Mouse (Mus musculus) liver, embryonic 11.5 days (tissue): ENCODE results near the gene Fmod. TPM values are rescaled to one million over a fixed set of nuclear protein-coding genes. Genes with fewer than 3 reads are reported as not detected.

ENCODE experiments used
- ATAC-seq: fragments of 200-750 bp; cut with Nextera tagmentation; replicated peaks from 2 replicates; pipeline ENCODE4 v1.8.0; 2017; ENCODE audit warnings: moderate number of reproducible peaks, mild to moderate bottlenecking, moderate TSS enrichment, moderate library complexity; ENCODE audit not compliant: low FRiP score
- DNase-seq: peaks from one replicate; pipeline ENCODE4 v3.0.0-alpha.2; 2017; ENCODE audit warnings: low spot score
- H3K27ac ChIP-seq: fragments of 300-500 bp; sonication (generic); 2 replicates; pipeline ENCODE4 v1.5.1; 2014; ENCODE audit warnings: mild to moderate bottlenecking, low read depth, low read length, control low read depth
- H3K27me3 ChIP-seq: fragments of 300-500 bp; sonication (generic); replicated peaks from 2 replicates; pipeline ENCODE4 v1.6.1; 2014; ENCODE audit warnings: low read length, mixed read lengths; ENCODE audit not compliant: control insufficient read depth, insufficient read depth
- H3K36me3 ChIP-seq: fragments of 300-500 bp; sonication (generic); 2 replicates; pipeline ENCODE4 v1.6.1; 2014; ENCODE audit warnings: mild to moderate bottlenecking, low read length, moderate library complexity, mixed read lengths; ENCODE audit not compliant: control insufficient read depth, insufficient read depth
- H3K4me1 ChIP-seq: fragments of 300-500 bp; sonication (generic); replicated peaks from 2 replicates; pipeline ENCODE4 v1.6.1; 2014; ENCODE audit warnings: low read length, mixed read lengths; ENCODE audit not compliant: control insufficient read depth, insufficient read depth
- H3K4me2 ChIP-seq: fragments of 300-500 bp; sonication (generic); 2 replicates; pipeline ENCODE4 v1.6.1; 2014; ENCODE audit warnings: mild to moderate bottlenecking, control low read depth, moderate library complexity
- H3K4me3 ChIP-seq: fragments of 300-500 bp; sonication (generic); 2 replicates; pipeline ENCODE4 v1.5.1; 2014; ENCODE audit warnings: low read depth, low read length, control low read depth
- H3K9ac ChIP-seq: fragments of 300-500 bp; sonication (generic); 2 replicates; pipeline ENCODE4 v1.6.1; 2014; ENCODE audit warnings: low read depth, low read length, control low read depth
- H3K9me3 ChIP-seq: fragments of 300-500 bp; sonication (generic); 2 replicates; pipeline ENCODE4 v1.6.1; 2016; ENCODE audit warnings: low read length, inconsistent platforms, mixed read lengths; ENCODE audit not compliant: control insufficient read depth
- WGBS: fragments of 180-500 bp; shearing (Covaris S2); extraction: QIAGEN DNeasy Blood & Tissue Kit; methylation state at CpG from one replicate; pipeline ENCODE4 v1.1.7; 2014; 5-methylcytosine and 5-hydroxymethylcytosine counted together
- polyA plus RNA-seq: library from polyadenylated mRNA; unstranded; fragments of >200 nt; fragmentation: Nextera tagmentation; extraction: Ambion mirVana; gene quantifications from 2 replicates; pipeline ENCODE4 v1.2.1, GENCODE M21; 2014

The Fmod gene
- polyA plus RNA-seq, 1 experiment from 2014 or later, result 3.9 TPM

- H3K27ac ChIP-seq, result no peak overlapping the region
- H3K4me3 ChIP-seq, result no peak overlapping the region
- no peaks in the 10 kb centered on the region for H3K36me3 ChIP-seq
- 87% methylated on average over 7 of the region's 7 CpGs for WGBS
- no peak overlapping the region for H3K9ac ChIP-seq
- no peaks in the 10 kb centered on the region for H3K9me3 ChIP-seq
- H3K4me1 ChIP-seq, result peaks cover 43% of the 10 kb centered on the region
- peaks cover 2% of the 10 kb centered on the region; the same call in 1 of the 2 replicates for H3K27me3 ChIP-seq
- ATAC-seq (no peak), DNase-seq (no peak)
- no peak overlapping the region for H3K4me2 ChIP-seq
Observed at GRCm38 (mm10) chr1:134097080-134097855, 60.2 kb downstream of the Fmod start.

Other genes with a start within 250 kb of the Fmod start
- gene Atp2b4, start 236.2 kb upstream of the Fmod start, polyA plus RNA-seq, result 17.1 and 19.6 TPM in 2 replicates
- 0.40 TPM in 1 of 2 replicates, not detected in the other for gene Optc, start 129.3 kb upstream of the Fmod start, polyA plus RNA-seq
- gene Prelp, start 115.8 kb upstream of the Fmod start, polyA plus RNA-seq, result 0.11 and 0.23 TPM in 2 replicates
- 38.6 and 39.9 TPM in 2 replicates for gene Btg2, start 41.9 kb downstream of the Fmod start, polyA plus RNA-seq
- not detected in 2 replicates for gene Chit1, start 74.0 kb downstream of the Fmod start, polyA plus RNA-seq
- 0.41 and 0.49 TPM in 2 replicates for gene Chil1, start 144.9 kb downstream of the Fmod start, polyA plus RNA-seq
- 0.36 and 0.71 TPM in 2 replicates for gene Mybph, start 156.2 kb downstream of the Fmod start, polyA plus RNA-seq
- gene Adora1, start 198.2 kb downstream of the Fmod start, polyA plus RNA-seq, result 0.21 and 0.29 TPM in 2 replicates